Mouse (Mus musculus): ENCODE measurements around the gene Bhmt2. TPM values are rescaled to one million over a fixed set of nuclear protein-coding genes. Genes with fewer than 3 reads are reported as not detected.
A peak's percentile ranks its signal among the peaks of the same experiment; 100 is the strongest.

The Bhmt2 gene
- polyA plus RNA-seq, 1 experiment from 2014 or later = 0.07 TPM

DNA sequence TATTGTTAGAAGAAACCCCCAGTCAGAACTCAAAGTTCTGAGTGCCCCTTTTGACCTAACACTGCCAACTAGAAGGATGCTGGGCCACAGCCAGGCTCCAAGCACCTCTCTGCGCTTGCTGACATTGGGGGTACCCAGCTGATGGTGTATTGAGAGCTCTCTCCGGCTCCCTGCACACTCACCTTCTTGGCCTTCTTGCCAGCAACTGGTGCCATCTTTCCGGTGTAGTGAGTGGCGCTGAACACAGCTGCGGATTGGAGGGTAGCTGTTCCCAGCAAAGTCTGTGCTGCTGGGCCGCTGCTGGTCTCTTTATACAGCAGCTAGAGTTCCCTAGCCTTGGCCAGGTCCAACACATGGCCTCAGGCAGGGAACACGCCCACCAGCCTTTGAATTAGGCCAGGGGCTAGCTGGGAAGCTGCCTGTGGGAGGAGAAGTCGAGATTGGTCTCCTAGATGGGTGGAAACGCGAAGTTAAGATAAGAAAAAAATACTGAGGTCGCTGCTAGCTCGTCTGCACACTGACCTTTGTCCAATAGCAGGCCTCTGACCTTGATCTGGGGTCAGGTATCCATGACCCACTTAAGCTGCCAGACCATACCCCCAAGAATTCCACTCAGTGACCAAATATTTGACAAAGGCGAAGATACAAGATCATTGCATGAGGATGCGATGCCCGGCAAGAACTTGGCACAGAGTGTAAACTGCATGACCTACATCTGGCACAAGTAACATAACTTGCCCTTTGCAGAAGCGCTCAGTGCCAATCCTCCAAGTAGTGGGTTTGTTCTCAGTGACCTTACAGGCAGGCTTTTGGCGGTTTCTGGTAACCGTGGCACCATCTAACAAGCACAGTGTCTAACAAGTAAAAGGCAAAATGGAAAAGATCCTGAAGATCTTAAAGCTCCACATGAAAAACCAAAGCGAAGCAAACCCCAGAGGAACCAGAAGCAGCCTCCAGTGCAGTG, 36.5 kb downstream of the Bhmt2 start, which contains the start of gene Bhmt:
Gene Bhmt, minus strand, starts transcription at position 680 of the 964 bp plus-strand sequence.
- H3K36me3 ChIP-seq = no peaks in the 10 kb centered on the region
- no peak within 1 kb of the TSS for H3K9ac ChIP-seq
- no peak within 1 kb of the TSS for H3K4me2 ChIP-seq
- no peak for ATAC-seq (ENCODE audit: low read depth)
- H3K27me3 ChIP-seq = no peaks in the 10 kb centered on the region
- H3K27ac ChIP-seq (replicated peaks) = no peak within 1 kb of the TSS
- H3K9me3 ChIP-seq = no peaks in the 10 kb centered on the region
- H3K4me3 ChIP-seq = no peak within 1 kb of the TSS
- WGBS = 79% methylated on average over 19 of the region's 19 CpGs
- no peaks in the 10 kb centered on the region for H3K4me1 ChIP-seq (replicated peaks)

DNA sequence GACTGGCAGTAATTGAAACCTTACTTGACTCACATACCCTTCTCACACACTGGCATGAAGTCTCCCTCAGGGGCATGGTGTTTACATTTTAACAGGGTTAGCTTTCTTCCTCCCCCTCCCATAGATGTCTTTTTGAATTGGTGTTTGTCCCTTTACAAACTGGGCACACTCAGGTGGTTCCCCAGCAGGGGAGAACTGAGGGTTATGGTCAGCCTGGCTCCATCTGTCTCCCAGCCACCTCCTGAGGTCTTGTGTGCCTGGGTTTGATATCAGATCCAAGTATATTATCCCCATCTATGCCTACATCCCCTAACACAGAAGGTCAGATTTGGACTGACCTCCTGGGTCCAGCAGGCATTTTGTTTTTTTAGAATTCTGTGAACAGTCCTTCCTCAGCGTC, 37.5 kb downstream of the Bhmt2 start:
- 88% methylated on average over 1 of the region's 1 CpGs for WGBS
- no peaks in the 10 kb centered on the region for H3K36me3 ChIP-seq
- H3K4me3 ChIP-seq = no peak overlapping the region
- no peak overlapping the region for H3K4me2 ChIP-seq
- H3K9ac ChIP-seq = no peak overlapping the region
- H3K27ac ChIP-seq (replicated peaks) = no peak overlapping the region
- no peaks in the 10 kb centered on the region for H3K9me3 ChIP-seq
- H3K4me1 ChIP-seq (replicated peaks) = no peaks in the 10 kb centered on the region
- no peak for ATAC-seq (ENCODE audit: low read depth)
- no peaks in the 10 kb centered on the region for H3K27me3 ChIP-seq

- Histone ChIP-seq H3K4me2 (no peak overlapping the region), H3K27ac (replicated peaks) (no peak overlapping the region), H3K9me3 (no peaks in the 10 kb centered on the region), H3K4me1 (replicated peaks) (no peaks in the 10 kb centered on the region), H3K9ac (no peak overlapping the region), H3K36me3 (no peaks in the 10 kb centered on the region), H3K4me3 (no peak overlapping the region), H3K27me3 (no peaks in the 10 kb centered on the region)
- ATAC-seq (ENCODE audit: low read depth) = no peak
- WGBS = 89% methylated on average over 5 of the region's 5 CpGs
Measured at GRCm38 (mm10) chr13:93632927-93633326, 41.2 kb downstream of the Bhmt2 start.

DNA sequence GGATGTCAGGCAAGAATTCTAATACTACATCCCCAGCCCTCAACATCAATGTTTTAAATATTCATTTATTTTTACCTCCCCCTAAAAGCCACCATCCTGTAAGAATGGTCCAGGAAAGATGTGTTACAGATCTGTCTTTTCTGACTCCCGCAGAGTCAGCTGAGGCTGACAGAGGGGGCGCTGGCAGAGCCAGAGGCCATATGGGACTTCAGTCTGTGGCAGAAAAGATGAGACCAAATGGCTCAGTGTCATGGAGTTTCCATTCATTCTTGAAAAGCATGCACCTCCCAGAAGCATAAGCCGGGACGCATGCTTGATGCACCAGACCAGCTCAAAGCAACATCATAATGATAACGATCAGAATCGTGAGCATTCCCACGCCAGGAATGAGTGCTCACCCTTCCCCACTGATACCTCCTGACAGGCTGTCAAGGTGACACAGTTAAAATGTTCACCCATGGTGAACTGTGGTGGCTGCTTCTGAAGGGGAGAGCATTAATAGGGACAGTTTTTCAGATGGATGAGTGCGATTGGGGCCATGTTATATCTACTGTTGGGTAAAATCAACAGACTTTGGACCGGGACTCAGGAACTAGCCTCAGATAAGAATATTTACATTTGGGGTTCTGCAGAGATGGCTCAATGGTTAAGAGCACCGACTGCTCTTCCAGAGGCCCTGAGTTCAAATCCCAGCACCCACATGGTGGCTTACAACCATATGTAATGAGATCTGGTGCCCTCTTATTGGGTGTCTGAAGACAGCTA, 43.0 kb downstream of the Bhmt2 start:
- Histone ChIP-seq H3K4me3 (no peak overlapping the region), H3K27me3 (no peaks in the 10 kb centered on the region), H3K27ac (replicated peaks) (no peak overlapping the region), H3K9me3 (no peaks in the 10 kb centered on the region), H3K4me1 (replicated peaks) (no peaks in the 10 kb centered on the region), H3K4me2 (no peak overlapping the region), H3K9ac (no peak overlapping the region), H3K36me3 (no peaks in the 10 kb centered on the region)
- no peak for ATAC-seq (ENCODE audit: low read depth)
- 88% methylated on average over 10 of the region's 10 CpGs for WGBS

- no peaks in the 10 kb centered on the region for H3K9me3 ChIP-seq
- H3K9ac ChIP-seq = no peak overlapping the region
- 22% methylated on average over 6 of the region's 6 CpGs for WGBS
- no peak for ATAC-seq (ENCODE audit: low read depth)
- H3K4me2 ChIP-seq = no peak overlapping the region
- H3K27me3 ChIP-seq = no peaks in the 10 kb centered on the region
- no peaks in the 10 kb centered on the region for H3K4me1 ChIP-seq (replicated peaks)
- H3K27ac ChIP-seq (replicated peaks) = no peak overlapping the region
- no peaks in the 10 kb centered on the region for H3K36me3 ChIP-seq
- no peak overlapping the region for H3K4me3 ChIP-seq
Measured at GRCm38 (mm10) chr13:93628861-93629260, 45.2 kb downstream of the Bhmt2 start.

GRCm38 (mm10) chr13:93614361-93614948, 59.6 kb downstream of the Bhmt2 start:
- H3K4me1 ChIP-seq (replicated peaks) = peaks cover 4% of the 10 kb centered on the region; the same call in 1 of the 2 replicates
- H3K9ac ChIP-seq = no peak overlapping the region
- 33% methylated on average over 5 of the region's 6 CpGs for WGBS
- H3K27me3 ChIP-seq = no peaks in the 10 kb centered on the region
- H3K27ac ChIP-seq (replicated peaks) = no peak overlapping the region
- no peaks in the 10 kb centered on the region for H3K36me3 ChIP-seq
- ATAC-seq (ENCODE audit: low read depth) = no peak
- H3K4me3 ChIP-seq = no peak overlapping the region
- no peaks in the 10 kb centered on the region for H3K9me3 ChIP-seq
- no peak overlapping the region for H3K4me2 ChIP-seq

GRCm38 (mm10) chr13:93613771-93614170, 60.3 kb downstream of the Bhmt2 start:
- no peak for ATAC-seq (ENCODE audit: low read depth)
- H3K9me3 ChIP-seq = no peaks in the 10 kb centered on the region
- no peak overlapping the region for H3K27ac ChIP-seq (replicated peaks)
- no peak overlapping the region for H3K4me2 ChIP-seq
- WGBS = 82% methylated on average over 4 of the region's 4 CpGs
- no peaks in the 10 kb centered on the region for H3K27me3 ChIP-seq
- no peak overlapping the region for H3K9ac ChIP-seq
- H3K4me3 ChIP-seq = no peak overlapping the region
- peaks cover 4% of the 10 kb centered on the region; the same call in 1 of the 2 replicates for H3K4me1 ChIP-seq (replicated peaks)
- no peaks in the 10 kb centered on the region for H3K36me3 ChIP-seq

DNA sequence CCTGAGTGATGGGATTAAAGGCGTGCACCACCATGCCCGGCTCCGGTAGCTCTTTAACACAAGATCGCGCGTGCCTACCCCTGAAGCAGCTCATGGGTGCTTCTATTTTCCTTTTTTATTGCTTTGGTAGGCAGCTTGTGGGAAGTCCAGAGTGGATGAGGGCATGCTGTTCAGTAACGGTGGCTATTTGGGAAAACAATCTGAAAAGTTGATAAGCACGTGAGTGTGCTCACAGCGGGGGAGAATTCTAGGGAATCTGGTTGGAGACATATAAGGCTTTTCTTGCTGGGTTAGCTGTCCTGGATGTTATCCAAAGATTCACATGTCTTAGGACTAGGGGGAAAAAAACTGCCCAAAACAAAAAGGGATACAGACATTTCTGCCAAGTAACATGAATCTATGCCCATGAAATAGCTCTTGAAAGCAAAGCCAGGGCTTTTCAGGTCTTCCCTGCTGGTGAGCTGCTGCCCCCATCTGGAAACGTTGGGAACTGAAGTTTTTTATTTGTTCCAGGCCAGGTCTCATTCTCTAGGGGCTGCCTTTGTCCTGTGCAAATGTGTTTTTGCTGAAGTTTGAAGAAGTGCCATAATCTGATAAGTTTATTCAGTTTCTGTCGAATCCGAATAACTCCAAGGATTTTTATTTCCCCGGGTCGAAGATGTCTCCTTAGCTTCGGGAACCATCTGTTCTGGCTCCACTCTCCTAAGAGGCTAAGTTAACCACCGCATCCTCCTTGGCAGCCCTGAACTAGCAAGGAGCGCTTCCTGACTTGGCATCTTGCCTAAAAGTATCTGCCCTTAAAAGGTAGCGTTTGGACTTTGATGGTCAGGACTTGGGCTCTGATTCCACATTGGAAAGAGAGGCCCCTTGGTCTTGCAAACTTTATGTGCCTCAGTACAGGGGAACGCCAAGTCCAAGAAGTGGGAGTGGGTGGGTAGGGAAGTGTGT, 61.2 kb downstream of the Bhmt2 start:
- peak; percentile 71; the same call in 1 of the 2 replicates for ATAC-seq (ENCODE audit: low read depth)
- Histone ChIP-seq H3K4me3 (no peak overlapping the region), H3K36me3 (no peaks in the 10 kb centered on the region), H3K9me3 (no peaks in the 10 kb centered on the region), H3K27me3 (no peaks in the 10 kb centered on the region), H3K4me2 (no peak overlapping the region), H3K27ac (replicated peaks) (no peak overlapping the region), H3K9ac (no peak overlapping the region), H3K4me1 (replicated peaks) (peaks cover 4% of the 10 kb centered on the region; the same call in 1 of the 2 replicates)
- WGBS = 61% methylated on average over 19 of the region's 19 CpGs

GRCm38 (mm10) chr13:93608476-93608875, 65.6 kb downstream of the Bhmt2 start:
- Histone ChIP-seq H3K4me2 (no peak overlapping the region), H3K4me3 (no peak overlapping the region), H3K4me1 (replicated peaks) (peaks cover 4% of the 10 kb centered on the region; the same call in 1 of the 2 replicates), H3K9me3 (no peaks in the 10 kb centered on the region), H3K36me3 (no peaks in the 10 kb centered on the region), H3K9ac (no peak overlapping the region), H3K27ac (replicated peaks) (no peak overlapping the region), H3K27me3 (no peaks in the 10 kb centered on the region)
- WGBS = 84% methylated on average over 2 of the region's 2 CpGs
- no peak for ATAC-seq (ENCODE audit: low read depth)

DNA sequence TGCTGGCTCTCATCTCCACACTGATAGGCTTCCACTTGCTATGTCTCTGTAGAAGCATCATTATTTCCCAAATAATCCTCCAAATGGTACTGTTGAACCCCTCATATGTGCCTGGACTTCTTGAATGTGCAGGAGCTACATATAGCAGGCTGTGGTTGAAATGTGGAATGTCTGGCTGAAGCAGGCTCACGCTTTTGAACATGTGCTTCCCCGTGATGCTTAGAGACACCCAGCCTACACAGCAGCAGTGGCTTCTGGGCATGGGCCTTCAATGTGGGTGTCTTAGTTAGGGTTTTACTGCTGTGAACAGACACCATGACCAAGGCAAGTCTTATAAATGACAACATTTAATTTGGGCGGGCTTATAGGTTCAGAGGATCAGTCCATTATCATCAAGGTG, 66.4 kb downstream of the Bhmt2 start:
- Histone ChIP-seq H3K9me3 (no peaks in the 10 kb centered on the region), H3K27me3 (no peaks in the 10 kb centered on the region), H3K4me2 (no peak overlapping the region), H3K36me3 (no peaks in the 10 kb centered on the region), H3K27ac (replicated peaks) (no peak overlapping the region), H3K4me3 (no peak overlapping the region), H3K4me1 (replicated peaks) (peaks cover 3% of the 10 kb centered on the region; the same call in 1 of the 2 replicates), H3K9ac (no peak overlapping the region)
- WGBS = 87% methylated on average over 3 of the region's 3 CpGs
- ATAC-seq (ENCODE audit: low read depth) = no peak

DNA sequence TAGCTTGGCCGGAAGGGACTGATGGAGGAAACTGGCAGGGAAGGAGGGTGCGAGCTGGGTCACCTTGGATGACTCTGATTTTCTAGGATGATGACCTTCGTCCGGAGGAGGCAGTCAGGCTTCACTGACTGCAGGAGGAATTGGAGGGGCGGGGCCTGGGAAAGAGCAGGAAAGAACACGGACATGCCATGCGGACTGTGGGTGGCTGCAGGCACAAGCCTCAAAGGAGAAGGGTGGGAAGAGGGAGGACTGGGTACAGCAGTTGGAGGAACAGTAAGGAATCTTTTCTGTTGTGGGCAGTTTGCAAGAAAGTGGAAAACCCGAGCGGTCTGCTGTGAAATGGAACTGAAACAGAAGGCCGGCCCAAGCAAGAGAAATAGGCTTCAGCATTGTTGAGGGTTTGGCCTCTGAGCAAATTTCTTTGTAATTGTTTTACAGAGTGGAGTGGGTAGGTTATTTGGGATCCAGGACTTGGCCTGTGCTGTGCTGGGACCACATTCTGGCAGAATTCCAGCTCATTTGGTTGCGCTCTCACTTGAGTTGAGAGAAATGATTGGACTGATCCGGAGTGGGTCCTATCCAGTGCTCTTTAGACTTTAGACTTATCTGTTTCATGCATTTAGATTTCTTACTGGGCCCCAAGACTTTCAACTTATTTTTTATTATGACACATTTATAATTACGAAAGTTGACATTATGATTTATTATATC, 67.1 kb downstream of the Bhmt2 start:
- H3K4me2 ChIP-seq = no peak overlapping the region
- no peak overlapping the region for H3K27ac ChIP-seq (replicated peaks)
- no peak overlapping the region for H3K9ac ChIP-seq
- WGBS = 76% methylated on average over 13 of the region's 13 CpGs
- H3K9me3 ChIP-seq = no peaks in the 10 kb centered on the region
- H3K4me3 ChIP-seq = no peak overlapping the region
- H3K4me1 ChIP-seq (replicated peaks) = no peaks in the 10 kb centered on the region
- no peaks in the 10 kb centered on the region for H3K27me3 ChIP-seq
- no peak for ATAC-seq (ENCODE audit: low read depth)
- no peaks in the 10 kb centered on the region for H3K36me3 ChIP-seq

Measured in neural tube, embryonic 13.5 days (tissue).